Mouse (Mus musculus): Measurements from ENCODE around the gene Rnf128. TPM values are rescaled to one million over a fixed set of nuclear protein-coding genes. Genes with fewer than 3 reads are reported as not detected.

Rnf128 gene
- polyA plus RNA-seq, 2 experiments, result 13.6 to 41.4 TPM

DNA sequence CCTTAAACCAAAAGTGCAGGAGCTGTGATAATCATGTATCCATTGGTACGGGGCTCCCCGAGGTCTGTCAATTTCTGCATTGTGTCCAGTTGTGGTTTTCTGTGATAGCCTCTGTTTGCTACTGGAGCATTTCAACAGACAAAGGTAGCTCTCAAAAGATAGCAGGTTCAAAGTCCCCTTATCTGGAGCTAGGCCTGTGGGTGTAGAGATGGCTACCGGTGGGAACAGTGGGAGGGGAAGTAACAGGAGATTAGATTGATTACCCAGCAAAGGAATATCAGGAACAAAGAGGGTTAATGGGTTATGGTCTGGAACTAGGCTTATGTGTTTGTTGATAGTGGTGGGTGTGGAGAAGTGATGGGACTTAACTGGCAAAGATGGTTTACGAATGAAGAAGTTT is 36.1 kb upstream of the Rnf128 start:
- TF ChIP-seq CTCF (IDR thresholded peaks at IDR 0.05; ENCODE audit: low read depth), result no peak
- TF ChIP-seq EP300 (IDR thresholded peaks at IDR 0.05; ENCODE audit: low read depth), result no peak; the same call in 1 of the 2 replicates
- H3K27ac ChIP-seq, result no peak overlapping the region
- ATAC-seq (ENCODE audit: insufficient read depth), result peak; percentile 64
- H3K4me1 ChIP-seq (replicated peaks; ENCODE audit: control insufficient read depth in 2 of 2, insufficient read depth in 2 of 2, low read length in 1 of 2), result peaks cover 0 to 18% of the 10 kb centered on the region in 2 experiments
- no peaks in the 10 kb centered on the region for H3K27me3 ChIP-seq (ENCODE audit: control insufficient read depth, insufficient read depth, low read length)
- H3K9ac ChIP-seq (replicated peaks), result no peak overlapping the region
- DNase-seq (ENCODE audit: low read depth in 3 of 3, low spot score in 3 of 3), result no peak
- H3K9me3 ChIP-seq (ENCODE audit: control insufficient read depth, low read length), result no peaks in the 10 kb centered on the region
- no peak overlapping the region for H3K4me2 ChIP-seq (ENCODE audit: low read depth)
- H3K36me3 ChIP-seq (replicated peaks; ENCODE audit: control insufficient read depth, insufficient read depth, low read depth), result no peaks in the 10 kb centered on the region
- 18% methylated on average over 4 of the region's 4 CpGs for WGBS (ENCODE audit: insufficient replicate concordance)
- H3K4me3 ChIP-seq (ENCODE audit: insufficient read depth in 1 of 2, low read depth in 2 of 2, low read length in 2 of 2), result no peak overlapping the region

- Histone ChIP-seq H3K4me2 (ENCODE audit: low read depth) (no peak overlapping the region), H3K27ac (no peak overlapping the region), H3K4me1 (replicated peaks; ENCODE audit: control insufficient read depth in 2 of 2, insufficient read depth in 2 of 2, low read length in 1 of 2) (peaks cover 0 to 16% of the 10 kb centered on the region in 2 experiments), H3K36me3 (replicated peaks; ENCODE audit: control insufficient read depth, insufficient read depth, low read depth) (no peaks in the 10 kb centered on the region), H3K9ac (replicated peaks) (no peak overlapping the region), H3K4me3 (ENCODE audit: insufficient read depth in 1 of 2, low read depth in 2 of 2, low read length in 2 of 2) (no peak overlapping the region), H3K9me3 (ENCODE audit: control insufficient read depth, low read length) (no peaks in the 10 kb centered on the region), H3K27me3 (ENCODE audit: control insufficient read depth, insufficient read depth, low read length) (no peaks in the 10 kb centered on the region)
- ATAC-seq (ENCODE audit: insufficient read depth) (peak; percentile 40; the same call in 1 of the 2 replicates), DNase-seq (ENCODE audit: low read depth in 3 of 3, low spot score in 3 of 3) (no peak)
- TF ChIP-seq CTCF (IDR thresholded peaks at IDR 0.05; ENCODE audit: low read depth), result no peak
- TF ChIP-seq EP300 (IDR thresholded peaks at IDR 0.05; ENCODE audit: low read depth), result no peak
Observed at GRCm38 (mm10) chrX:139529678-139530077, 33.4 kb upstream of the Rnf128 start.

GRCm38 (mm10) chrX:139532293-139532692 is 30.8 kb upstream of the Rnf128 start:
- 57% methylated on average over 4 of the region's 4 CpGs for WGBS (ENCODE audit: insufficient replicate concordance)
- H3K4me1 ChIP-seq (replicated peaks; ENCODE audit: control insufficient read depth in 2 of 2, insufficient read depth in 2 of 2, low read length in 1 of 2), result peaks cover 0 to 7% of the 10 kb centered on the region in 2 experiments; a peak in 2 of 4 replicates
- H3K4me2 ChIP-seq (ENCODE audit: low read depth), result no peak overlapping the region
- H3K27me3 ChIP-seq (ENCODE audit: control insufficient read depth, insufficient read depth, low read length), result no peaks in the 10 kb centered on the region
- no peaks in the 10 kb centered on the region for H3K9me3 ChIP-seq (ENCODE audit: control insufficient read depth, low read length)
- H3K27ac ChIP-seq, result no peak overlapping the region
- TF ChIP-seq CTCF (IDR thresholded peaks at IDR 0.05; ENCODE audit: low read depth) (no peak), EP300 (IDR thresholded peaks at IDR 0.05; ENCODE audit: low read depth) (no peak)
- no peak overlapping the region for H3K4me3 ChIP-seq (ENCODE audit: insufficient read depth in 1 of 2, low read depth in 2 of 2, low read length in 2 of 2)
- DNase-seq (ENCODE audit: low read depth in 3 of 3, low spot score in 3 of 3) (no peak), ATAC-seq (ENCODE audit: insufficient read depth) (no peak)
- H3K9ac ChIP-seq (replicated peaks), result no peak overlapping the region
- no peaks in the 10 kb centered on the region for H3K36me3 ChIP-seq (replicated peaks; ENCODE audit: control insufficient read depth, insufficient read depth, low read depth)

GRCm38 (mm10) chrX:139537641-139538397 is 25.3 kb upstream of the Rnf128 start:
- no peaks in the 10 kb centered on the region for H3K36me3 ChIP-seq (replicated peaks; ENCODE audit: control insufficient read depth, insufficient read depth, low read depth)
- DNase-seq (ENCODE audit: low read depth in 3 of 3, low spot score in 3 of 3) (no peak), ATAC-seq (ENCODE audit: insufficient read depth) (peak; percentile 52; the same call in 1 of the 2 replicates)
- H3K27ac ChIP-seq, result no peak overlapping the region
- H3K4me1 ChIP-seq (replicated peaks; ENCODE audit: control insufficient read depth in 2 of 2, insufficient read depth in 2 of 2, low read length in 1 of 2), result peaks cover 0 to 6% of the 10 kb centered on the region in 2 experiments; a peak in 1 of 4 replicates
- H3K4me3 ChIP-seq (ENCODE audit: insufficient read depth in 1 of 2, low read depth in 2 of 2, low read length in 2 of 2), result no peak overlapping the region
- no peaks in the 10 kb centered on the region for H3K27me3 ChIP-seq (ENCODE audit: control insufficient read depth, insufficient read depth, low read length)
- H3K4me2 ChIP-seq (ENCODE audit: low read depth), result no peak overlapping the region
- no peak for TF ChIP-seq CTCF (IDR thresholded peaks at IDR 0.05; ENCODE audit: low read depth)
- 55% methylated on average over 5 of the region's 5 CpGs for WGBS (ENCODE audit: insufficient replicate concordance)
- H3K9ac ChIP-seq (replicated peaks), result no peak overlapping the region
- H3K9me3 ChIP-seq (ENCODE audit: control insufficient read depth, low read length), result no peaks in the 10 kb centered on the region

DNA sequence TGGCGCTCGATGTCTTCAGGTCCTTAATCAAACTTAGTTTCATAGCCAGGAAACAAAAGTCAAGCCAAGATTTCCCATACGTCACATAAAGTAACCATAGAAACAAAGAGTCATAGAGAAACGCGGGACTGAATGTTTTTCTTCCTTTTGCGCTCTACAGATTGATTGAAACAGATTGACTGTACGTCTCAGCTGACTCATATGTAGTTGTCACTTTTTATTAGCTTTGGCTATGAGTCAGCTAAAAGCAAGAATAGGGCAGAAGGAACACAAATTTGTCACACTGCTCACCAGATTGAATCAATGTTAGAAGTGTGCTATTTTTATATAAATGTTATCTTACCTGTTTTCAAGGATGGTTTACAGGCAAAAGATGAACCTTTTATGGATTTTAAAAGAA is 19.4 kb upstream of the Rnf128 start:
- Histone ChIP-seq H3K9ac (replicated peaks) (no peak overlapping the region), H3K27ac (no peak overlapping the region), H3K27me3 (ENCODE audit: control insufficient read depth, insufficient read depth, low read length) (no peaks in the 10 kb centered on the region), H3K4me3 (ENCODE audit: insufficient read depth in 1 of 2, low read depth in 2 of 2, low read length in 2 of 2) (no peak overlapping the region), H3K9me3 (ENCODE audit: control insufficient read depth, low read length) (no peaks in the 10 kb centered on the region), H3K4me1 (replicated peaks; ENCODE audit: control insufficient read depth in 2 of 2, insufficient read depth in 2 of 2, low read length in 1 of 2) (no peaks in the 10 kb centered on the region), H3K4me2 (ENCODE audit: low read depth) (no peak overlapping the region), H3K36me3 (replicated peaks; ENCODE audit: control insufficient read depth, insufficient read depth, low read depth) (no peaks in the 10 kb centered on the region)
- TF ChIP-seq EP300 (IDR thresholded peaks at IDR 0.05; ENCODE audit: low read depth) (no peak), CTCF (IDR thresholded peaks at IDR 0.05; ENCODE audit: low read depth) (no peak)
- no peak for DNase-seq (ENCODE audit: low read depth in 3 of 3, low spot score in 3 of 3)
- 63% methylated on average over 7 of the region's 7 CpGs for WGBS (ENCODE audit: insufficient replicate concordance)
- ATAC-seq (ENCODE audit: insufficient read depth), result no peak
